Mouse (Mus musculus) lung, postnatal 14 days (tissue): ENCODE data around the gene Dram1.

Experiments
- DNase-seq: peaks from one replicate; pipeline ENCODE4 v3.0.0; 2021

Gene Dram1

GRCm38 (mm10) chr10:88346454-88347245 is 32.2 kb downstream of the Dram1 start:
- no peak for DNase-seq

GRCm38 (mm10) chr10:88345899-88346401 is 32.9 kb downstream of the Dram1 start:
- no peak for DNase-seq

- no peak for DNase-seq
These were observed 37.5 kb downstream of the Dram1 start for GRCm38 (mm10) chr10:88341368-88341767.

GRCm38 (mm10) chr10:88340660-88341059 is 38.2 kb downstream of the Dram1 start:
- no peak for DNase-seq

- DNase-seq, result no peak
These were observed 48.2 kb downstream of the Dram1 start for GRCm38 (mm10) chr10:88330695-88331094.

GRCm38 (mm10) chr10:88328056-88328450 is 50.8 kb downstream of the Dram1 start:
- no peak for DNase-seq

GRCm38 (mm10) chr10:88327160-88328055 is 51.5 kb downstream of the Dram1 start:
- peak; percentile 80 for DNase-seq

- no peak for DNase-seq
These were observed 57.1 kb downstream of the Dram1 start for GRCm38 (mm10) chr10:88321739-88322138.

- no peak for DNase-seq
These were observed 58.0 kb downstream of the Dram1 start for GRCm38 (mm10) chr10:88320714-88321416.

- DNase-seq, result no peak
These were observed 60.7 kb downstream of the Dram1 start for GRCm38 (mm10) chr10:88318179-88318578.

- DNase-seq, result no peak
These were observed 61.7 kb downstream of the Dram1 start for GRCm38 (mm10) chr10:88317151-88317550.

- no peak for DNase-seq
These were observed 64.0 kb downstream of the Dram1 start for GRCm38 (mm10) chr10:88314841-88315240.

- no peak for DNase-seq
These were observed 69.0 kb downstream of the Dram1 start for GRCm38 (mm10) chr10:88309851-88310250.

- DNase-seq, result no peak
These were observed 72.6 kb downstream of the Dram1 start for GRCm38 (mm10) chr10:88306235-88306634.

GRCm38 (mm10) chr10:88304302-88304701 is 74.6 kb downstream of the Dram1 start:
- peak; percentile 90 for DNase-seq

- DNase-seq, result peak; percentile 46
These were observed 75.8 kb downstream of the Dram1 start for GRCm38 (mm10) chr10:88303079-88303478.

- DNase-seq, result no peak
These were observed 76.9 kb downstream of the Dram1 start for GRCm38 (mm10) chr10:88301802-88302470.

- DNase-seq, result peak; percentile 50
These were observed 81.9 kb downstream of the Dram1 start for GRCm38 (mm10) chr10:88296991-88297390.

GRCm38 (mm10) chr10:88295091-88295490 is 83.8 kb downstream of the Dram1 start:
- DNase-seq, result no peak

- no peak for DNase-seq
These were observed 90.8 kb downstream of the Dram1 start for GRCm38 (mm10) chr10:88288061-88288460.

GRCm38 (mm10) chr10:88287261-88287660 is 91.6 kb downstream of the Dram1 start:
- no peak for DNase-seq

GRCm38 (mm10) chr10:88284343-88284990 is 94.4 kb downstream of the Dram1 start:
- no peak for DNase-seq
